Mouse (Mus musculus): ENCODE results near the gene Fzd2.

The Fzd2 gene

GRCm38 (mm10) chr11:102604010-102604584 lies at the start of gene Fzd2:
TSS of gene Fzd2 (plus strand) at chr11:102604396.
- peak; percentile 77 for DNase-seq

GRCm38 (mm10) chr11:102555400-102556030 lies 48.7 kb upstream of the Fzd2 start:
- DNase-seq = peak; percentile 56

- DNase-seq = peak; percentile 93
Observed at GRCm38 (mm10) chr11:102556031-102556715, 48.0 kb upstream of the Fzd2 start, which contains the start of gene Gpatch8. TSS of gene Gpatch8 (minus strand) at chr11:102556392.

- no peak for DNase-seq
Observed at GRCm38 (mm10) chr11:102556716-102557074, 47.5 kb upstream of the Fzd2 start.

- DNase-seq = no peak
Observed at GRCm38 (mm10) chr11:102557386-102557785, 46.8 kb upstream of the Fzd2 start.

GRCm38 (mm10) chr11:102558704-102559103 lies 45.5 kb upstream of the Fzd2 start:
- DNase-seq = no peak

- DNase-seq = peak; percentile 32
Observed at GRCm38 (mm10) chr11:102564952-102565671, 39.1 kb upstream of the Fzd2 start.

GRCm38 (mm10) chr11:102565741-102566140 lies 38.5 kb upstream of the Fzd2 start:
- no peak for DNase-seq

GRCm38 (mm10) chr11:102566290-102566689 lies 37.9 kb upstream of the Fzd2 start:
- no peak for DNase-seq

- DNase-seq = no peak
Observed at GRCm38 (mm10) chr11:102567157-102567556, 37.0 kb upstream of the Fzd2 start.

GRCm38 (mm10) chr11:102567723-102568122 lies 36.5 kb upstream of the Fzd2 start:
- DNase-seq = no peak

- DNase-seq = no peak
Observed at GRCm38 (mm10) chr11:102568191-102568590, 36.0 kb upstream of the Fzd2 start.

- no peak for DNase-seq
Observed at GRCm38 (mm10) chr11:102568756-102569377, 35.3 kb upstream of the Fzd2 start.

GRCm38 (mm10) chr11:102572866-102573663 lies 31.1 kb upstream of the Fzd2 start:
- peak; percentile 90 for DNase-seq

GRCm38 (mm10) chr11:102575034-102575433 lies 29.2 kb upstream of the Fzd2 start:
- DNase-seq = no peak

- DNase-seq = no peak
Observed at GRCm38 (mm10) chr11:102576050-102576754, 28.0 kb upstream of the Fzd2 start.

GRCm38 (mm10) chr11:102578341-102579118 lies 25.7 kb upstream of the Fzd2 start:
- DNase-seq = peak; percentile 88

GRCm38 (mm10) chr11:102579165-102580033 lies 24.8 kb upstream of the Fzd2 start, which contains the start of gene Gm11627:
TSS of gene Gm11627 (minus strand) at chr11:102579461.
- peak; percentile 17 for DNase-seq

GRCm38 (mm10) chr11:102580034-102580330 lies 24.2 kb upstream of the Fzd2 start:
- no peak for DNase-seq
